Mouse (Mus musculus) liver, embryonic 16.5 days (tissue): ENCODE measurements at regions not wholly inside any gene's neighbourhood (a gene's known extent, or its start where the extent isn't known, plus 50 kb on each side); places are given as distances from the start of the nearest gene placed in this dataset.

Experiments
- ATAC-seq: fragments of 200-750 bp; cut with Nextera tagmentation; 2 replicates; pipeline ENCODE4 v1.8.0; 2017; ENCODE audit warnings: low read depth, mild to moderate bottlenecking, moderate number of reproducible peaks, moderate library complexity
- H3K27ac ChIP-seq: fragments of 300-500 bp; sonication (generic); 2 replicates; pipeline ENCODE4 v1.5.1; 2014; ENCODE audit warnings: mild to moderate bottlenecking, low read length
- H3K27me3 ChIP-seq: fragments of 300-500 bp; sonication (generic); 2 replicates; pipeline ENCODE4 v1.6.1; 2014; ENCODE audit warnings: low read depth, low read length, mixed read lengths; ENCODE audit not compliant: control insufficient read depth, insufficient read depth
- H3K36me3 ChIP-seq: fragments of 300-500 bp; sonication (generic); 2 replicates; pipeline ENCODE4 v1.6.1; 2014; ENCODE audit warnings: mild to moderate bottlenecking; ENCODE audit not compliant: control insufficient read depth, insufficient read depth
- H3K4me1 ChIP-seq: fragments of 300-500 bp; sonication (generic); 2 replicates; pipeline ENCODE4 v1.6.1; 2014; ENCODE audit warnings: low read depth, low read length, mixed read lengths; ENCODE audit not compliant: control insufficient read depth
- H3K4me2 ChIP-seq: fragments of 300-500 bp; sonication (generic); 2 replicates; pipeline ENCODE4 v1.6.1; 2014; ENCODE audit warnings: low read depth, low read length, mixed read lengths
- H3K4me3 ChIP-seq: fragments of 300-500 bp; sonication (generic); 2 replicates; pipeline ENCODE4 v1.5.1; 2014; ENCODE audit warnings: low read depth, mild to moderate bottlenecking, low read length
- H3K9ac ChIP-seq: fragments of 300-500 bp; sonication (generic); 2 replicates; pipeline ENCODE4 v1.6.1; 2014; ENCODE audit warnings: low read depth, low read length
- H3K9me3 ChIP-seq: fragments of 300-500 bp; sonication (generic); replicated peaks from 2 replicates; pipeline ENCODE4 v1.6.1; 2016; ENCODE audit warnings: low read length; ENCODE audit not compliant: control insufficient read depth
- WGBS: fragments of 180-500 bp; shearing (Covaris S2); extraction: QIAGEN DNeasy Blood & Tissue Kit; methylation state at CpG from one replicate; pipeline ENCODE4 v1.1.7; 2014; ENCODE audit not compliant: insufficient replicate concordance; 5-methylcytosine and 5-hydroxymethylcytosine counted together

- Histone ChIP-seq H3K4me3 (no peak overlapping the region), H3K27ac (no peak overlapping the region), H3K4me1 (no peaks in the 10 kb centered on the region; the same call in 1 of the 2 replicates), H3K36me3 (no peaks in the 10 kb centered on the region), H3K9me3 (no peaks in the 10 kb centered on the region), H3K4me2 (no peak overlapping the region), H3K9ac (no peak overlapping the region), H3K27me3 (no peaks in the 10 kb centered on the region)
- ATAC-seq, result no peak
- WGBS, result 50% methylated on average over 9 of the region's 9 CpGs
These were observed 79.9 kb upstream of the Klf9 start for GRCm38 (mm10) chr19:23061081-23061640.

- no peak overlapping the region for H3K27ac ChIP-seq
These were observed 79.1 kb upstream of the Klf9 start for GRCm38 (mm10) chr19:23061906-23062305.

GRCm38 (mm10) chr19:23062851-23063250 lies 78.2 kb upstream of the Klf9 start:
- WGBS, result 57% methylated on average over 5 of the region's 5 CpGs
- H3K27ac ChIP-seq, result no peak overlapping the region
- no peaks in the 10 kb centered on the region; the same call in 1 of the 2 replicates for H3K4me1 ChIP-seq
- no peak overlapping the region for H3K9ac ChIP-seq
- no peak overlapping the region for H3K4me2 ChIP-seq
- no peaks in the 10 kb centered on the region for H3K27me3 ChIP-seq
- no peak for ATAC-seq
- no peaks in the 10 kb centered on the region for H3K9me3 ChIP-seq
- no peaks in the 10 kb centered on the region for H3K36me3 ChIP-seq
- no peak overlapping the region for H3K4me3 ChIP-seq

More at GRCm38 (mm10) chr19:23061906-23062305, 79.1 kb upstream of the Klf9 start:
- Histone ChIP-seq H3K4me3 (no peak overlapping the region), H3K9me3 (no peaks in the 10 kb centered on the region), H3K27me3 (no peaks in the 10 kb centered on the region), H3K4me1 (no peaks in the 10 kb centered on the region; the same call in 1 of the 2 replicates), H3K9ac (no peak overlapping the region), H3K4me2 (no peak overlapping the region), H3K36me3 (no peaks in the 10 kb centered on the region)
- no peak for ATAC-seq
- 58% methylated on average over 2 of the region's 2 CpGs for WGBS

GRCm38 (mm10) chr19:23065548-23065947 lies 75.5 kb upstream of the Klf9 start:
- Histone ChIP-seq H3K9me3 (no peaks in the 10 kb centered on the region), H3K27me3 (no peaks in the 10 kb centered on the region), H3K4me3 (no peak overlapping the region), H3K4me2 (no peak overlapping the region), H3K9ac (no peak overlapping the region), H3K36me3 (no peaks in the 10 kb centered on the region), H3K27ac (no peak overlapping the region), H3K4me1 (no peaks in the 10 kb centered on the region)
- ATAC-seq, result no peak
- WGBS, result 48% methylated on average over 5 of the region's 5 CpGs

GRCm38 (mm10) chr19:23066726-23067125 lies 74.3 kb upstream of the Klf9 start:
- no peak overlapping the region for H3K4me2 ChIP-seq
- no peaks in the 10 kb centered on the region for H3K27me3 ChIP-seq
- H3K9ac ChIP-seq, result no peak overlapping the region
- no peak for ATAC-seq
- no peak overlapping the region for H3K4me3 ChIP-seq
- WGBS, result 60% methylated on average over 2 of the region's 2 CpGs
- H3K9me3 ChIP-seq, result no peaks in the 10 kb centered on the region
- no peak overlapping the region for H3K27ac ChIP-seq
- H3K36me3 ChIP-seq, result no peaks in the 10 kb centered on the region
- no peaks in the 10 kb centered on the region for H3K4me1 ChIP-seq

- ATAC-seq, result no peak
- Histone ChIP-seq H3K4me1 (no peaks in the 10 kb centered on the region), H3K27me3 (no peaks in the 10 kb centered on the region), H3K9me3 (no peaks in the 10 kb centered on the region), H3K4me2 (no peak overlapping the region), H3K36me3 (no peaks in the 10 kb centered on the region), H3K4me3 (no peak overlapping the region), H3K9ac (no peak overlapping the region), H3K27ac (no peak overlapping the region)
- WGBS, result 67% methylated on average over 3 of the region's 3 CpGs
These were observed 72.4 kb upstream of the Klf9 start for GRCm38 (mm10) chr19:23068600-23068999.

GRCm38 (mm10) chr19:23069656-23070055 lies 71.4 kb upstream of the Klf9 start:
- no peaks in the 10 kb centered on the region for H3K4me1 ChIP-seq
- no peaks in the 10 kb centered on the region for H3K9me3 ChIP-seq
- H3K9ac ChIP-seq, result no peak overlapping the region
- H3K4me2 ChIP-seq, result no peak overlapping the region
- no peak for ATAC-seq
- no peak overlapping the region for H3K27ac ChIP-seq
- H3K27me3 ChIP-seq, result no peaks in the 10 kb centered on the region
- no peaks in the 10 kb centered on the region for H3K36me3 ChIP-seq
- H3K4me3 ChIP-seq, result no peak overlapping the region
- WGBS, result 63% methylated on average over 1 of the region's 1 CpGs

- Histone ChIP-seq H3K9ac (no peak overlapping the region), H3K9me3 (no peaks in the 10 kb centered on the region), H3K4me1 (no peaks in the 10 kb centered on the region), H3K4me3 (no peak overlapping the region), H3K36me3 (no peaks in the 10 kb centered on the region), H3K4me2 (no peak overlapping the region), H3K27ac (no peak overlapping the region), H3K27me3 (no peaks in the 10 kb centered on the region)
- no peak for ATAC-seq
- 55% methylated on average over 1 of the region's 1 CpGs for WGBS
These were observed 70.0 kb upstream of the Klf9 start for GRCm38 (mm10) chr19:23071000-23071399.

- H3K4me1 ChIP-seq, result no peaks in the 10 kb centered on the region
- H3K36me3 ChIP-seq, result no peaks in the 10 kb centered on the region
- no peaks in the 10 kb centered on the region for H3K27me3 ChIP-seq
- no peaks in the 10 kb centered on the region for H3K9me3 ChIP-seq
- 63% methylated on average over 14 of the region's 14 CpGs for WGBS
- no peak overlapping the region for H3K4me2 ChIP-seq
- H3K4me3 ChIP-seq, result no peak overlapping the region
- no peak overlapping the region for H3K27ac ChIP-seq
- ATAC-seq, result no peak
- no peak overlapping the region for H3K9ac ChIP-seq
These were observed 66.1 kb upstream of the Klf9 start for GRCm38 (mm10) chr19:23074602-23075570.
